Mouse (Mus musculus): Measurements from ENCODE around the gene Rpl22l1. TPM values are rescaled to one million over a fixed set of nuclear protein-coding genes. Genes with fewer than 3 reads are reported as not detected.
"Not testable (repeated sequence)": the region's sequence is repeated elsewhere in the genome, so short reads cannot be mapped to it uniquely, and the experiment has no call there.

The Rpl22l1 gene
- 7.9 and 9.6 TPM in 2 replicates for polyA plus RNA-seq (2012; rRNA removed)

DNA sequence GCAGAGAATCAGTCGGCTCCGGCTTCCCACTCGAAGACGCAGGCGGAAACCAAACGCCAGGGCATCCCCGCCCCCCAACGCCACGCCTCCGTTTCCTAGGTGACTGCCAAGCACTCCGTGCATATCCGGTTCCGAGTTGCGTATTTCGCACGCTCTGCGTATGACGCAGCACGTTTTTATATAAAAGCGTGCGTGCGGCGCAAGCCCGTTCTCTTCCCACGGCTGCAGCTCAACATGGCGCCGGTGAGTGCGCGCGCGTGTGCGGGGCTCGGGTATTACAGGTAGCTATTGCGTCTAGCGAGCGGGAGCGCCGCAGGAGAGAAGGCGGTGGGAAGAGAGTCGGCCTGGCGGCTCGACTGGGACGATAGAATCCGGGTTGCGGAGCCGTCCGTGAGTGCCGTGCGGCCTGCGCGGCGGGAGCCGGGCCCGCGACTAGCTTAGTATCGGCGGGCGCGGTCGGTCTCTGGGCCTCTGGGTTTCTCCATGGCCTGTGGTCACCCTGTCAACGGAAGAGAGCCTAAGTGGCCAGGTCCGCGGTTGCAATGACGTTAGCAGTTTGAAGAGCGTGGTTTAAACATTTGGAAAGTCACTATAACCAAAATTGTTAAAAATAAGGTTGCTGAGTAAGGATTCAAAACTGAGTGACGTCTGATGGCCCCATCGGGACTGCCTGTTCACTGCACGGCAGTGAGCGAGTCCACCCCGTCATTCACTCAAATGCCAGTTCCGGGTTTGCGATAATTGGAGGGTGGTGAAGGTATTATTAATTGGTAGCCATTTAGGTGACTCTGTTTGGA lies at the start of gene Rpl22l1:
TSS of gene Rpl22l1 (plus strand) at position 136 of the 797 bp plus-strand sequence.
- DNase-seq (ENCODE audit: low read depth): peak; percentile 75

- no peak for DNase-seq (ENCODE audit: low read depth)
Measured at GRCm38 (mm10) chr3:28755477-28755876, 49.8 kb upstream of the Rpl22l1 start.

GRCm38 (mm10) chr3:28761225-28761789 lies 43.9 kb upstream of the Rpl22l1 start:
- DNase-seq (ENCODE audit: low read depth): no peak

- no peak for DNase-seq (ENCODE audit: low read depth)
Measured at GRCm38 (mm10) chr3:28766935-28767334, 38.3 kb upstream of the Rpl22l1 start.

- no peak for DNase-seq (ENCODE audit: low read depth)
Measured at GRCm38 (mm10) chr3:28768222-28768621, 37.0 kb upstream of the Rpl22l1 start.

GRCm38 (mm10) chr3:28772919-28773318 lies 32.3 kb upstream of the Rpl22l1 start:
- not testable (repeated sequence) for DNase-seq (ENCODE audit: low read depth)

GRCm38 (mm10) chr3:28775361-28775760 lies 29.9 kb upstream of the Rpl22l1 start:
- no peak for DNase-seq (ENCODE audit: low read depth)

DNA sequence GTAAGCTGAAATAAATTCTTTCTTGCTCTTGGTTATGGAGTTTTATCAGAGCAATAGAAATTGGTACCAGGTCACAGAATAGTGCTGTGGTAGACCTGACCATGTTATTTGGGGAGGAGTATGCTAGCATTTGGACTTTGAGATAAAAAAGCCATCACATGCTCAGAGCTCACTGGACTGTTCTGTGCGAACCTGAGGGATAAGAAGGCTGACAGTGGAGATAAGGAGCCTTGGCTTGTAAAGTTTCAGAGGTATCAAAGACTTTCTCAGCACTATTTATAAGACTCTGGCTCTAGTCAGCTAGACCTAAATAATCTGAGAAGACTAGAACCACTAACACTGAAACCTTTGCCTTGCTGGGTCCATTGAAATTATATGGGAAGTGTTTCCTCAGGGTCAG lies 29.3 kb upstream of the Rpl22l1 start:
- no peak for DNase-seq (ENCODE audit: low read depth)

- DNase-seq (ENCODE audit: low read depth): no peak
Measured at GRCm38 (mm10) chr3:28776491-28776890, 28.7 kb upstream of the Rpl22l1 start.

GRCm38 (mm10) chr3:28780511-28780910 lies 24.7 kb upstream of the Rpl22l1 start:
- DNase-seq (ENCODE audit: low read depth): no peak

DNA sequence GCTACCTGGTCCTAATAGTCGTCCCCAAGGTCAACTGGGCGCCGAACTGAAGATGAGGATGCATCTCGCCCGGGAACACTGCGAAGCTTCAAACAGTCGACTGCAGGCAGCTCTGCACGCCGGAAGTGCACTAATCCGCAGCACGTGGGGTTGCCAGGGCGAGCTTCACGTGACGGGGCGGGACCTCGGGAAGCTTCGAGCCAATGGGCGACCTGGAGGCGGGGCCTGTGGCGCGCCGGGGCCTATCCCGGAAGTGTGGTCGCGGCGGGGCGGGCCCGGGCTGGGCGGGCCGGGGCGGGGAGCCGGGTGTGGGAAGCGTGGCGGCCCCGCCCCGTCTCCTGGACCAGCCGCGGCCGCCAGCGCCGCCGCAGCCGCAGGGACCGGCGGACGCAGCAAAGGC lies 24.2 kb upstream of the Rpl22l1 start, which contains the start of gene Eif5a2:
TSS of gene Eif5a2 (plus strand) at position 283 of the 400 bp plus-strand sequence.
- DNase-seq (ENCODE audit: low read depth): peak; percentile 5

- no peak for DNase-seq (ENCODE audit: low read depth)
Measured at GRCm38 (mm10) chr3:28781422-28781821, 23.8 kb upstream of the Rpl22l1 start.

- DNase-seq (ENCODE audit: low read depth): no peak
Measured at GRCm38 (mm10) chr3:28781848-28782247, 23.4 kb upstream of the Rpl22l1 start.

DNA sequence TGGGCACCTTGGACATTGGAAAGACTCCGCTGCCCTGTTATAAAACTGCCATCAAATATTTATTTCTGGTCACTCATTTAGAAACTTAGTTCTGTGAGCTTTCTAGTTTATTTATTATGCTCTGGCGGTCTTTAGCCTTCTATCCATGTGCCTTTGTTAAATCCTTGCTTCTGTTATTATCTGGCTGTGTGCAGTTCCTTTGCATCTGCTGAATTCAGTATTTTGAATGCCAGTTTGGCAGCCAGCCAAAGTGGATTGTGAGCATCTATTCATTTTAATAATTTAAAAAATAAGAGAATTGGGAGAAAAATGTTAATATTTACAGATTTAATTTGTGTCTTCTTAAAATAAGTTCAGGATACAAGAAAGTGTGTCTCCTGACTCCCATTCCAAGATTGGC lies 21.1 kb upstream of the Rpl22l1 start:
- DNase-seq (ENCODE audit: low read depth): no peak

DNA sequence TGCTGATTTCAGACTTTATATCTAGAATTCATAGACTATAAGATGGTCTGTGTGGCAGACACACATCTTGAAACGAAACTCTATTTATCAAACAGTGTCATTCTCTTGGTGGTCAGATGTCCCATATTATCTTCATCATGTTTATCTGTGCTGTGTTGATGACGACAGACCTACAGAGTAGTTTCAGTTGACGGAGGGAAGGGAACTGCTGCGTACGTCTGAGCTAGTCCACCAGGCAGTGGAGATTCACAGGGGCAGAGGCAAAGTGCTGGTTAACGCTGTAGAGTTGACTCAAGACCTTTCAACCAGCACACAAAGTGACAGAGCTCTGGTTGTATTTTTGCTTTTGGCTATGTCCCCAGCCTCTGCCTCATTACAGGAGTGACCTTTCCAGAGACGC lies 10.4 kb upstream of the Rpl22l1 start:
- no peak for DNase-seq (ENCODE audit: low read depth)

DNA sequence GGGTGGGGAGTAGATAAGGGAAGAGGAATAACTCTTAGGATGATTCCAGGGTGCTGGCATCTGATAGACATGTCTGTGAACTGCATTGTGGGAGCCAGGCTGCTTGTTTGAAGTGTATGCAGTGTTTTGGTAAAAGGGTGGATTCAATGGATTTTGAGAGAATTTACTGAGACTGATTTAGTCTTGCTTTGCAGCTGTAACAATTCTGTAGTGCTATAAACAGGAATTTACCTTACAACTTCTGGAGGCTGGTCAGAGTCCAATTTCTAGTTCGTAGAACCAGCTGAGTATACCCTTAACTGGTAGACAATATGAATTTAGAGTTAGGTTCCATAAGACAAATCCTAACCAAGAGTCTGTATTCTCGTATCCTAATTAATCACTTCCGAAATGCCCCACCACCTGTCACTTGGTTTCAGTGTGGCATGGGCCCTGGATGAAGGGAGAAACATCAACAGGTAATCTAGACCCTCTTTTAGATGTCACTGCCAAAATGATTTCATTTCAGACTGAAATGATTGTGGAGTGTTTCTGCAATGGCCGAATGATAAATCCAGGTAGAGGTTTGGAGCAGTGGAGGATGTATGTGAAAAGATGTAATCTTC lies 2.9 kb downstream of the Rpl22l1 start:
- no peak for DNase-seq (ENCODE audit: low read depth)

- DNase-seq (ENCODE audit: low read depth): no peak
Measured at GRCm38 (mm10) chr3:28811441-28811840, 6.2 kb downstream of the Rpl22l1 start.

GRCm38 (mm10) chr3:28814361-28814760 lies 9.1 kb downstream of the Rpl22l1 start:
- no peak for DNase-seq (ENCODE audit: low read depth)

- no peak for DNase-seq (ENCODE audit: low read depth)
Measured at GRCm38 (mm10) chr3:28816010-28816540, 10.8 kb downstream of the Rpl22l1 start.

GRCm38 (mm10) chr3:28826272-28826671 lies 21.0 kb downstream of the Rpl22l1 start:
- DNase-seq (ENCODE audit: low read depth): no peak

- DNase-seq (ENCODE audit: low read depth): no peak
Measured at GRCm38 (mm10) chr3:28827605-28828004, 22.4 kb downstream of the Rpl22l1 start.

GRCm38 (mm10) chr3:28829454-28829853 lies 24.2 kb downstream of the Rpl22l1 start:
- DNase-seq (ENCODE audit: low read depth): no peak
